Mouse (Mus musculus): ENCODE data around the gene Ltbp4. TPM values are rescaled to one million over a fixed set of nuclear protein-coding genes. Genes with fewer than 3 reads are reported as not detected.

Gene Ltbp4
- total and polyA plus RNA-seq, 3 experiments, result 0.43 to 2.6 (median 1.5) TPM

- Histone ChIP-seq H3K79me2 (replicated peaks; ENCODE audit: control insufficient read depth, extremely low read depth, insufficient read depth, poor library complexity, severe bottlenecking) (no peaks in the 10 kb centered on the region), H3K9ac (ENCODE audit: insufficient read depth, low read depth) (no peak overlapping the region), H3K27me3 (replicated peaks) (peaks cover 51% of the 10 kb centered on the region), H3K4me1 (ENCODE audit: control insufficient read depth in 1 of 2, insufficient read depth in 2 of 2) (peaks cover 3 to 7% of the 10 kb centered on the region in 2 experiments; a peak in 2 of 4 replicates), H3K4me3 (replicated peaks in 1 of 3; ENCODE audit: low read depth in 2 of 3, low read length in 2 of 3, poor library complexity in 1 of 3) (no peak overlapping the region), H3K9me3 (replicated peaks; ENCODE audit: low read length) (peaks cover 11% of the 10 kb centered on the region), H3K27ac (ENCODE audit: insufficient read depth, low read depth) (no peak overlapping the region), H3K4me2 (ENCODE audit: insufficient read depth, low read depth, poor library complexity, severe bottlenecking) (no peak overlapping the region), H3K36me3 (replicated peaks in 1 of 2; ENCODE audit: control insufficient read depth in 1 of 2, insufficient read depth in 1 of 2, low read length in 1 of 2) (no peaks in the 10 kb centered on the region)
- dilution Hi-C loops (cut with MboI; ENCODE audit: extremely low pct_ligation_motif_present, extremely low pct_unique_long_range_greater_than_20kb, low sequenced_read_pairs) (no loop called here), in situ Hi-C loops (cut with MboI; ENCODE audit: low pct_ligation_motif_present, low pct_unique_long_range_greater_than_20kb, low sequenced_read_pairs) (no loop called here)
- DNase-seq (ENCODE audit: extremely low read depth), result no peak
- TF ChIP-seq MYC (IDR thresholded peaks at IDR 0.05; ENCODE audit: low read depth, low read length), result no peak
- no peak for TF ChIP-seq TBP (conservative IDR thresholded peaks at IDR 0.05; ENCODE audit: low read depth, low read length)
- TF ChIP-seq ELF1 (IDR thresholded peaks at IDR 0.05; ENCODE audit: low read depth, low read length), result no peak
- no peak for TF ChIP-seq MXI1 (IDR thresholded peaks at IDR 0.05; ENCODE audit: low read depth, low read length)
- no peak for TF ChIP-seq NRF1 (IDR thresholded peaks at IDR 0.05; ENCODE audit: low read depth, low read length)
- no peak for TF ChIP-seq USF2 (conservative IDR thresholded peaks at IDR 0.05; ENCODE audit: low read depth, low read length)
- TF ChIP-seq KAT2A (IDR thresholded peaks at IDR 0.05; ENCODE audit: insufficient replicate concordance, low read length), result no peak
- no peak for TF ChIP-seq GABPA (IDR thresholded peaks at IDR 0.05; ENCODE audit: insufficient replicate concordance, low read depth, low read length)
- TF ChIP-seq UBTF (IDR thresholded peaks at IDR 0.05; ENCODE audit: low read depth, low read length), result no peak
- no peak for TF ChIP-seq ZNF384 (IDR thresholded peaks at IDR 0.05; ENCODE audit: low read depth, low read length)
- TF ChIP-seq MEF2A (IDR thresholded peaks at IDR 0.05; ENCODE audit: borderline replicate concordance, low read depth, low read length), result no peak
- TF ChIP-seq MAZ (IDR thresholded peaks at IDR 0.05; ENCODE audit: low read depth, low read length), result no peak
- TF ChIP-seq ZKSCAN1 (IDR thresholded peaks at IDR 0.05; ENCODE audit: borderline replicate concordance, low read depth, low read length), result no peak
Observed at GRCm38 (mm10) chr7:27367976-27368375, 30.5 kb upstream of the Ltbp4 start.

- dilution Hi-C loops (cut with MboI; ENCODE audit: extremely low pct_ligation_motif_present, extremely low pct_unique_long_range_greater_than_20kb, low sequenced_read_pairs), result no loop called here
- in situ Hi-C loops (cut with MboI; ENCODE audit: low pct_ligation_motif_present, low pct_unique_long_range_greater_than_20kb, low sequenced_read_pairs), result no loop called here
Observed at GRCm38 (mm10) chr7:27366082-27366844, 28.8 kb upstream of the Ltbp4 start.

More at GRCm38 (mm10) chr7:27366082-27366844, 28.8 kb upstream of the Ltbp4 start:
- TF ChIP-seq MYC (IDR thresholded peaks at IDR 0.05; ENCODE audit: low read depth, low read length) (no peak), JUN (IDR thresholded peaks at IDR 0.05; ENCODE audit: insufficient read depth, low read depth, low read length) (no peak), E2F4 (IDR thresholded peaks at IDR 0.05; ENCODE audit: insufficient replicate concordance, low read depth, low read length) (no peak), USF2 (conservative IDR thresholded peaks at IDR 0.05; ENCODE audit: low read depth, low read length) (no peak), BHLHE40 (IDR thresholded peaks at IDR 0.05; ENCODE audit: low read depth, low read length) (no peak), SIN3A (IDR thresholded peaks at IDR 0.05; ENCODE audit: low read length) (no peak), NRF1 (IDR thresholded peaks at IDR 0.05; ENCODE audit: low read depth, low read length) (no peak), USF1 (IDR thresholded peaks at IDR 0.05; ENCODE audit: low read depth, low read length) (no peak), RAD21 (IDR thresholded peaks at IDR 0.05; ENCODE audit: low read depth, low read length) (no peak), CTCF (conservative IDR thresholded peaks at IDR 0.05 in 1 of 2, IDR thresholded peaks at IDR 0.05 in 1 of 2; ENCODE audit: low read depth in 2 of 2, low read length in 2 of 2) (no peak), ZC3H11A (IDR thresholded peaks at IDR 0.05; ENCODE audit: low read depth, low read length) (no peak), ZKSCAN1 (IDR thresholded peaks at IDR 0.05; ENCODE audit: borderline replicate concordance, low read depth, low read length) (no peak), JUND (conservative IDR thresholded peaks at IDR 0.05; ENCODE audit: low read depth, low read length) (no peak), MAFK (IDR thresholded peaks at IDR 0.05; ENCODE audit: insufficient replicate concordance, low read length) (no peak), GABPA (IDR thresholded peaks at IDR 0.05; ENCODE audit: insufficient replicate concordance, low read depth, low read length) (no peak), CHD2 (IDR thresholded peaks at IDR 0.05; ENCODE audit: low read length) (no peak)
- Histone ChIP-seq H3K9me3 (replicated peaks; ENCODE audit: low read length) (peaks cover 11% of the 10 kb centered on the region), H3K36me3 (replicated peaks in 1 of 2; ENCODE audit: control insufficient read depth in 1 of 2, insufficient read depth in 1 of 2, low read length in 1 of 2) (no peaks in the 10 kb centered on the region), H3K79me2 (replicated peaks; ENCODE audit: control insufficient read depth, extremely low read depth, insufficient read depth, poor library complexity, severe bottlenecking) (no peaks in the 10 kb centered on the region), H3K4me3 (replicated peaks in 1 of 3; ENCODE audit: low read depth in 2 of 3, low read length in 2 of 3, poor library complexity in 1 of 3) (no peak overlapping the region), H3K9ac (ENCODE audit: insufficient read depth, low read depth) (no peak overlapping the region), H3K4me1 (ENCODE audit: control insufficient read depth in 1 of 2, insufficient read depth in 2 of 2) (peaks cover 3 to 10% of the 10 kb centered on the region in 2 experiments; a peak in 3 of 4 replicates), H3K27ac (ENCODE audit: insufficient read depth, low read depth) (no peak overlapping the region), H3K27me3 (replicated peaks) (peaks cover 39% of the 10 kb centered on the region), H3K4me2 (ENCODE audit: insufficient read depth, low read depth, poor library complexity, severe bottlenecking) (no peak overlapping the region)
- no peak for DNase-seq (ENCODE audit: extremely low read depth)
